Mouse (Mus musculus) forebrain, embryonic 10.5 days (tissue): ENCODE data around the gene Pth2. TPM values are rescaled to one million over a fixed set of nuclear protein-coding genes. Genes with fewer than 3 reads are reported as not detected.

Experiments used
- DNase-seq: peaks from one replicate; pipeline ENCODE4 v3.0.0-alpha.2; 2017; ENCODE audit warnings: low spot score; ENCODE audit errors: extremely low spot score
- H3K27ac ChIP-seq: fragments of 300-500 bp; sonication (generic); 2 replicates; pipeline ENCODE4 v1.5.1; 2016; ENCODE audit warnings: mild to moderate bottlenecking
- H3K27me3 ChIP-seq: fragments of 300-500 bp; sonication (generic); 2 replicates; pipeline ENCODE4 v1.6.1; 2016; ENCODE audit warnings: mild to moderate bottlenecking; ENCODE audit not compliant: poor library complexity, severe bottlenecking
- H3K36me3 ChIP-seq: fragments of 300-500 bp; sonication (generic); replicated peaks from 2 replicates; pipeline ENCODE4 v1.6.1; 2016; ENCODE audit warnings: mild to moderate bottlenecking, moderate library complexity
- H3K4me1 ChIP-seq: fragments of 300-500 bp; sonication (generic); 2 replicates; pipeline ENCODE4 v1.6.1; 2016
- H3K4me3 ChIP-seq: fragments of 300-500 bp; sonication (generic); 2 replicates; pipeline ENCODE4 v1.5.1; 2016; ENCODE audit warnings: mild to moderate bottlenecking, moderate library complexity
- H3K9me3 ChIP-seq: fragments of 300-500 bp; sonication (generic); 2 replicates; pipeline ENCODE4 v1.6.1; 2016; ENCODE audit warnings: mild to moderate bottlenecking, moderate library complexity
- WGBS: fragments of 180-500 bp; shearing (Covaris S2); methylation state at CpG from one replicate; pipeline ENCODE4 v1.1.7; 2016; 5-methylcytosine and 5-hydroxymethylcytosine counted together
- polyA plus RNA-seq: library from polyadenylated mRNA; unstranded; fragments of >200 nt; fragmentation: Nextera tagmentation; extraction: Ambion mirVana; gene quantifications from 2 replicates; pipeline ENCODE4 v1.2.1, GENCODE M21; 2016

Gene Pth2
- polyA plus RNA-seq = 0.33 TPM in 1 of 2 replicates, not detected in the other

- no peaks in the 10 kb centered on the region for H3K36me3 ChIP-seq
- peak within 1 kb of the TSS; percentile 45 for H3K4me3 ChIP-seq
- WGBS = 19% methylated on average over 20 of the region's 20 CpGs
- H3K4me1 ChIP-seq = peaks cover 46% of the 10 kb centered on the region
- H3K27ac ChIP-seq = no peak within 1 kb of the TSS
- no peak for DNase-seq
- peaks cover 100% of the 10 kb centered on the region for H3K27me3 ChIP-seq
- no peaks in the 10 kb centered on the region for H3K9me3 ChIP-seq
These were observed at the start of gene Pth2 for GRCm38 (mm10) chr7:45180896-45181477. Pth2 (plus strand) TSS chr7:45180995.

GRCm38 (mm10) chr7:45131850-45132249 is 48.9 kb upstream of the Pth2 start:
- H3K27ac ChIP-seq = peak overlapping the region; percentile 20; the same call in 1 of the 2 replicates
- peaks cover 11% of the 10 kb centered on the region for H3K36me3 ChIP-seq
- H3K4me3 ChIP-seq = no peak overlapping the region
- DNase-seq = no peak
- peaks cover 33% of the 10 kb centered on the region for H3K27me3 ChIP-seq
- H3K4me1 ChIP-seq = peaks cover 50% of the 10 kb centered on the region
- WGBS = 78% methylated on average over 11 of the region's 11 CpGs
- H3K9me3 ChIP-seq = no peaks in the 10 kb centered on the region

DNA sequence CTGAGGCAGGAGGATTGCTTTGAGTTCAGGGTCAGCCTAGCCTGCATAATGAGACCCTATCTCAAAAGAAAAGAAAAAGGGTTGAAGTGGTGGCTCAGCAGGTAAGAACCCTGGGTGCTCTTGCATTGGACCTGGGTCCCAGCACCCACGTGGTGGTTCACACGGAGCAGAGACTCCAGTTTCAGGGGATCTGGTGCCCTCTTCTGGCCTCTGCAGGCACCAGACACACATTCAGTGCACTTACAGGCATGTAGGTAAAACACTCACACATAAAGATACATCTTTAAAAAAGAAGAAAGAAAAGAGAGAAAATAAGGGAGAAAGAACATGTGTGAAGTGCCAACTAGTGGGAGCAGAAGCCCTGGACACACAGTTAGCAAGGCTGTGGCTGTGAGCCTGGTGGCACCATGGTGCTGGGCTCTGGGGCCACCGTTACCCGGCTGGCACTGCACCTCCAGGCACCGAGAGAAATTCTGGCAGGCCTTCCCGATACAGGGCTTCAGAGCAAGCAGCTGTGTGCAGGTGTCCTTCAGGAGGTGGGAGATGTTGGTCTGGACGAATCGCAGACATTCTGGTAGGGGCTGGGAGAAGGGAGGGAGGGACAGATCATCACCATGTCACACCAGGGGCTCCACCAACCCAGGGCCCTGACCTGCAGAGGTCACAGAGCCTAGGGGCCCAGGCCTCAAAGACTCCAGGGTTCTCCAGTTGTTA is 47.2 kb upstream of the Pth2 start:
- no peak overlapping the region for H3K4me3 ChIP-seq
- WGBS = 73% methylated on average over 8 of the region's 8 CpGs
- H3K36me3 ChIP-seq = no peaks in the 10 kb centered on the region
- no peak overlapping the region for H3K27ac ChIP-seq
- peaks cover 44% of the 10 kb centered on the region for H3K27me3 ChIP-seq
- DNase-seq = no peak
- no peaks in the 10 kb centered on the region for H3K9me3 ChIP-seq
- peaks cover 43% of the 10 kb centered on the region for H3K4me1 ChIP-seq

DNA sequence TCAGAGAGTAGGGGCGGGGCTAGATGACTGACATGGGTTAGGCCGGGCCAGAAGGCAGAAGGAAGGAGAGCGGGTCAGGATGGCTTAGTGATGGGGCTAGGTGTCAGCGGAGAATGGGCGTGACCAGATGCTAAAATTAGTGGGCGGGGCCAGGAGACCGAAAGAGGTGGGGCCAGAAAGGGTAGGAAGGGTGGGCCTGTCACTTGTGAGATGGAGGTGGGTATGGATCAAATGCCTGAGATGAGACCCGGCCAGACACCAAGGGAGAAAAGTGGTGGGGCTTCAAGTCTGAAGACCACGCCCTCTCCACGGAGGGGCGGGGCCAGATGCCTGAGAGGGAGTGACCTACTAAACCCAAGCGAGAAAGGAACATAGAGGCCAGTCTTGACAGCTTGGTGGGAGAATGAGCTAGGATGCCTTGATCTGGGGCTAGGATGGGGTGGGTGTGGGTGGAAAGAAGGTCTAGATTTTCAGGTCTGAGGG is 46.2 kb upstream of the Pth2 start:
- WGBS = 8% methylated on average over 12 of the region's 12 CpGs

GRCm38 (mm10) chr7:45135370-45135769 is 45.4 kb upstream of the Pth2 start:
- Histone ChIP-seq H3K27ac (peak overlapping the region; percentile 68), H3K4me1 (peaks cover 28% of the 10 kb centered on the region), H3K27me3 (peaks cover 44% of the 10 kb centered on the region), H3K9me3 (no peaks in the 10 kb centered on the region), H3K4me3 (peak overlapping the region; percentile 55), H3K36me3 (no peaks in the 10 kb centered on the region)
- 77% methylated on average over 3 of the region's 3 CpGs for WGBS
- no peak for DNase-seq

More for the DNA sequence above, 46.2 kb upstream of the Pth2 start:
- Histone ChIP-seq H3K4me3 (peak overlapping the region; percentile 55; the same call in 1 of the 2 replicates), H3K36me3 (no peaks in the 10 kb centered on the region), H3K27me3 (peaks cover 44% of the 10 kb centered on the region), H3K9me3 (no peaks in the 10 kb centered on the region), H3K27ac (no peak overlapping the region), H3K4me1 (peaks cover 35% of the 10 kb centered on the region)
- DNase-seq = no peak

DNA sequence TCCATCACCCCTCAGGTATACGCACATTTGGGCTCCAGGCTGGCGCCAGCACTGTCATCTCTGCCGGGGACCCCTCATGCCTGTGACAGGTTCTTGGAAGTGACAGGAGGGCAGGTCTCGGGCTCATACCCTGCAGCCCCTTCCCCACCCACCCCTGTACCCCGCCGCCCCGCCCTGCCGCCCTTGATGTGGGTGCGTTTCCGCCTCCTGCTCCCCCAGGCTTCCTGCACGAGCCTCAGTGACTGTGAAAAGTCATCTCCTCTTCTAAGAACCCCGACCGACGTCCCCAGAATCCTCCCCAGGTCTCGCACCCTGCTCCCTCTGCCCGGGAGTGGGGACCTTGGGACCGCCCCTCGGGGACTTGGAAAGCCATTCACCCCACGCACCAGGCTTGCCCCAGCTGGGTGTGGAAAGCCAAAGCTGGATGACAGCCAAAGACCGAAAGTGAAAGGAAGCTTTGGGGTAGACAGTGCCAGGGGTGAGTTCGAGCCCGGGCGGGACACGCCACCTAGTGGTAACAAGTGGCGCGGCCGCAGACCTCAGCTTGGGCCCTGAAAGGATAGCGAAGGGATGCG is 44.7 kb upstream of the Pth2 start, which contains the start of the genes Gm45713 and Flt3l:
Gene Gm45713 (minus strand): TSS at position 239 of the 575 bp plus-strand sequence.
Gene Flt3l (minus strand): TSS at position 440 of the 575 bp plus-strand sequence.
- Histone ChIP-seq H3K36me3 (no peaks in the 10 kb centered on the region), H3K27ac (peak within 1 kb of the TSS; percentile 68), H3K27me3 (peaks cover 44% of the 10 kb centered on the region), H3K4me1 (peaks cover 28% of the 10 kb centered on the region), H3K9me3 (no peaks in the 10 kb centered on the region), H3K4me3 (peak within 1 kb of the TSS; percentile 55)
- peak; percentile 79 for DNase-seq
- 5% methylated on average over 29 of the region's 29 CpGs for WGBS

- Histone ChIP-seq H3K36me3 (peaks cover 13% of the 10 kb centered on the region), H3K9me3 (no peaks in the 10 kb centered on the region), H3K4me1 (peaks cover 28% of the 10 kb centered on the region), H3K4me3 (no peak overlapping the region), H3K27me3 (peaks cover 39% of the 10 kb centered on the region), H3K27ac (peak overlapping the region; percentile 56; the same call in 1 of the 2 replicates)
- no peak for DNase-seq
- WGBS = 89% methylated on average over 12 of the region's 12 CpGs
These were observed 43.4 kb upstream of the Pth2 start for GRCm38 (mm10) chr7:45137171-45138006.

- H3K36me3 ChIP-seq = peaks cover 22% of the 10 kb centered on the region
- no peak for DNase-seq
- no peaks in the 10 kb centered on the region for H3K9me3 ChIP-seq
- WGBS = 81% methylated on average over 1 of the region's 1 CpGs
- peaks cover 28% of the 10 kb centered on the region for H3K4me1 ChIP-seq
- 0 out of 2 replicates have a peak overlapping the region, but pooled peaks have one; percentile 20 for H3K27ac ChIP-seq
- H3K27me3 ChIP-seq = peaks cover 39% of the 10 kb centered on the region
- no peak overlapping the region for H3K4me3 ChIP-seq
These were observed 42.4 kb upstream of the Pth2 start for GRCm38 (mm10) chr7:45138403-45138802.

DNA sequence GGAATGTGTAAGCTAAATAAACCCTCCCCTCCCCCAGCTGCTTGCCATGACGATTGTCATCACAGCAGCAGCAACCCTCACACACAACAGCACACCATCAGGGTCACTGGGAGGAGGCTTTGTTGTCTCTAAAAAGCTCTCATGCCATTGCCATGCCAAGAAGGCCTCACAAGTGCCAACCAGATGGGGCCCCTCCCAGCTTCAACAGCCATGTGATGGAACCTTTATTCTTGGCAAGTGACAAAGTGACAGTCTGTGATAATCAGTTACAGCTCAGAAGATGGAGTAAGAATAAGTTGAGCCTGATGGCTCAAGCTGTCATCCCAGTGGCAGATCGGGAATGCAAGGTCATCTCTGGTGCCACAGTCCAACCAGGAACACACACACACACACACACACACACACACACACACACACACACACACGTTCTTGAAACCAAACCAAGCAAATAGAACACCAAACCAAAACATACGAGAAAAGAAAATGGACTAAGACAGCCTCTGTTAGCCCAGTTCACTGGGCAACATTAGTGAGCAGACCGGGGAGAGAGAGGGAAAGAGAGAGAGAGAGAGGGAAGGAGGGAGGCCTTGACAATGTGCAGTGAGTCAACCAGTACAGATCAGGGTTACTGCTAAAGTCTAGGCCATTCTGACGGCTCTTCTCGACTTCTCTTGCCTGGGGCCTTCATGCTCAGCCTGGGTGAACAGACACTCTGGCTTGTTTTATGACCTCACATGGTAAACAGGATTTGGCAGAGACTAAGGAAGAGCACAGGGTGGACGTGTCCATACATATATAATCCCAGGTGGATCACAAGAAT is 40.7 kb upstream of the Pth2 start:
- Histone ChIP-seq H3K4me3 (no peak overlapping the region), H3K27me3 (peaks cover 26% of the 10 kb centered on the region), H3K4me1 (peaks cover 13% of the 10 kb centered on the region), H3K36me3 (peaks cover 40% of the 10 kb centered on the region), H3K9me3 (no peaks in the 10 kb centered on the region), H3K27ac (no peak overlapping the region)
- WGBS = 81% methylated on average over 8 of the region's 8 CpGs
- DNase-seq = no peak

GRCm38 (mm10) chr7:45141319-45141718 is 39.5 kb upstream of the Pth2 start:
- 89% methylated on average over 3 of the region's 3 CpGs for WGBS
- Histone ChIP-seq H3K9me3 (no peaks in the 10 kb centered on the region), H3K4me3 (no peak overlapping the region), H3K36me3 (peaks cover 52% of the 10 kb centered on the region), H3K4me1 (peaks cover 3% of the 10 kb centered on the region), H3K27me3 (peaks cover 15% of the 10 kb centered on the region), H3K27ac (no peak overlapping the region)
- no peak for DNase-seq

DNA sequence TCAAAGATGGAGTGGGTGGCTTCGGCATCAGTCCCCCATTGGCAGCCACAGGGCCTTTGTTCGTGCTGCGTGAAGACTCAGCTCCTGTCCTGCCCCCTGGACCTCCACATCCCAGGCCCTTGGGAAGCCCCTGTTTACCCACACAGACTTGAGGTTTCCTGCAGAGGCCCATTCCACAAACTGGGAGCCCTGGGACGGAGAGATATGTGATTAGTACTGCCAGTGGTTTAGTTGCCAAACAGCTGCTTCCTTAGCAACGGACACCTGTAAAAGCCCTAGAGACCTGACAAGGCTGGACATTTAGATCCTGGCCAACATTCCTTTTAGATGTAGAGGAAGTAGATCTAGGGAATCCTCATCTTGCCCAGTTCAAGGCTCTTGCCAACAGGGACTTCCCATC is 38.9 kb upstream of the Pth2 start:
- DNase-seq = no peak
- H3K9me3 ChIP-seq = no peaks in the 10 kb centered on the region
- H3K27ac ChIP-seq = no peak overlapping the region
- no peaks in the 10 kb centered on the region for H3K4me1 ChIP-seq
- no peak overlapping the region for H3K4me3 ChIP-seq
- peaks cover 56% of the 10 kb centered on the region for H3K36me3 ChIP-seq
- H3K27me3 ChIP-seq = peaks cover 10% of the 10 kb centered on the region
- 88% methylated on average over 5 of the region's 5 CpGs for WGBS
